Mouse (Mus musculus): ENCODE measurements at regions not wholly inside any gene's neighbourhood (a gene's known extent, or its start where the extent isn't known, plus 50 kb on each side); places are given as distances from the start of the nearest gene placed in this dataset.

DNA sequence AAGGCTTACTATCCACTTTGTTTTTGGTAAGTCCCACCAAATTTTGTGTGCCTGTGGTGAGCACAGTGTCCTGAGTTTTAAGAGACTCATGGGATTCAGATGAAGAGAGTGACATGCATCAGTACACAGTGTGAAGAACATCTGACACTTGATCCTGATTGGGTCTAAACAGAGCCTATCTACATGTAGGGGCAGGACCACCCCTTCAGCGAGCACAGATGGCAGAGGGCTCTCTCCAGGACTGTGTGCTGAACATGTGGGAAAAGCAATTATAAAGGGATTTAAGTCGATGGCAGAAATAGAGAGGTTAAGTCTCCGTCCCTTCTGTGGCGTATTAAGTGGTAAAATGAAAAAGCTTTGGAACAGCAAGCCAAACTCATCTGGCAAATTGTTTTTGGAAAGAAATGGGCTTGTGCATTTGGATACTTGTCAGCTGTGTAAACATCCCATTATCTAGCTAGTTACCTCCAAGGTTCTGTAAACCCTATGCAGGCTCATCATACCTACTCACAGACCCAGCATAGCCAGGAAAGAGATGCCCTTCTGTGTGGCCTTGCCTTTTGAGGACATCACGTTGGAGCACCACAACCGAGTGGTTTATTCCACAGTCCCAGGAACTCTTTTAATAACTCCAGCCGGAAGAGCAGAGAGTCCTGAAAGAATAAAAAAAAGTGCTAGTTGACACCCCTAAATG is 381.3 kb upstream of the Cdh11 start:
- H3K27ac ChIP-seq (ENCODE audit: control insufficient read depth, insufficient read depth, low read length), result no peak overlapping the region

DNA sequence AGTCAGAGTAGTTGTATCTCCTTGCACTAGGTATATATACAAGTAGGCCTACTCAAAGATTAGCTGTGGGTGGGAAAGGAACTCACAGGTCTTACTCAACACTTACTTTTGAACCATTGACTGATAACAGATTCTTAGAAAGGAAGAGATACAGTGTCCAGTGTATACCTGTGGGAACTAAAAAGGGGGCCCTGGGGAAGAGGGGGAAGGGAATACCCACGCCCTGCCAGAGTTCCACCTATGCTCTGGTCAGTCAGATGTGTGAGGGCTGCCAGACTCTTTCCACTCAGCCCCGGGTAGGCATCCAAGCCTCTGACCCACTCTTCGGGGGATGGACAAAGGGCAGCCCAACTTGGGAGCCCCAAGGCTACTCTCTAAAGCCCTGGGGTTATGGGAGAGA is 387.9 kb upstream of the Cdh11 start:
- no peak for TF ChIP-seq POLR2A (IDR thresholded peaks at IDR 0.05; ENCODE audit: control insufficient read depth, extremely low read depth, insufficient read depth, low read length, poor library complexity)
- no peak for TF ChIP-seq CTCF (IDR thresholded peaks at IDR 0.05; ENCODE audit: borderline replicate concordance, control insufficient read depth, extremely low read depth, insufficient read depth, low read length, poor library complexity)
- H3K27me3 ChIP-seq (ENCODE audit: control insufficient read depth, insufficient read depth, low read length), result no peaks in the 10 kb centered on the region
- 63% methylated on average over 3 of the region's 3 CpGs for WGBS
- no peak overlapping the region for H3K27ac ChIP-seq (ENCODE audit: control insufficient read depth, insufficient read depth, low read length)
- H3K36me3 ChIP-seq (ENCODE audit: control insufficient read depth, insufficient read depth, low read length), result no peaks in the 10 kb centered on the region
- DNase-seq, result no peak
- no peaks in the 10 kb centered on the region for H3K4me1 ChIP-seq (replicated peaks; ENCODE audit: control insufficient read depth, insufficient read depth, low read length)
- H3K4me3 ChIP-seq (ENCODE audit: control insufficient read depth, insufficient read depth, low read length), result no peak overlapping the region

More for the DNA sequence above, 381.3 kb upstream of the Cdh11 start:
- no peaks in the 10 kb centered on the region for H3K4me1 ChIP-seq (replicated peaks; ENCODE audit: control insufficient read depth, insufficient read depth, low read length)
- 87% methylated on average over 7 of the region's 7 CpGs for WGBS
- no peaks in the 10 kb centered on the region for H3K27me3 ChIP-seq (ENCODE audit: control insufficient read depth, insufficient read depth, low read length)
- no peak overlapping the region for H3K4me3 ChIP-seq (ENCODE audit: control insufficient read depth, insufficient read depth, low read length)
- no peak for DNase-seq
- no peaks in the 10 kb centered on the region for H3K36me3 ChIP-seq (ENCODE audit: control insufficient read depth, insufficient read depth, low read length)
- TF ChIP-seq CTCF (IDR thresholded peaks at IDR 0.05; ENCODE audit: borderline replicate concordance, control insufficient read depth, extremely low read depth, insufficient read depth, low read length, poor library complexity) (no peak), POLR2A (IDR thresholded peaks at IDR 0.05; ENCODE audit: control insufficient read depth, extremely low read depth, insufficient read depth, low read length, poor library complexity) (no peak)

DNA sequence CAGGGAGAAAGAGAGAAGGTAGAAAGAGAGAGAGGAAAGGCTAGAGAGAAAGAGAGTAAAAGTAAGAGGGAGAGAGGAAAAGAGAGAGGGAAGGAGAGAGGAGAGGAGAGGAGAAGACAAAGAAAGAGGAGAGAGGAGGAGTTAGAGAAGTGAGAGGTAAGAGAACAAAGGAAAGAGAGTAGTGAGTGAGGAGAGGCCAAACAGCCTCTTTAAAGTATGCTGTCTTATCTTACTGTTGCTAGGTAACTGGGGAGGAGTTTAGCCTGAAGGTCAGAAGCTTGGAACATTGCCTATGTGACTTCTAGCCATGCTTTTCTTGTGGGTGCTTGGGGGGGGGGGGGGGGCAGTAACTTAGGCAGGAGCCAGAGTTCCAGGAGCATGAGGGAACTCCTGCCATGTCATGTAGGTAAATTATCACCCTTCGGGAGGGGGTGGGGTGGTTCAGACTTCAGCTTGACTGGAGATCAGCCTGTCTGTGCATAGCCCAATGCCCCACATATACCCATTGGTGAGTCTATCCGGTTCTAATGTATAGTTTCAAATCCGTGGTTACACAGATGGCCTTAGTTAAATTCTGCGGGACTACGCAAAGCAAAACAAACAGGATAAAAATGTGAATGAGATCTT is 388.5 kb upstream of the Cdh11 start:
- TF ChIP-seq CTCF (IDR thresholded peaks at IDR 0.05; ENCODE audit: borderline replicate concordance, control insufficient read depth, extremely low read depth, insufficient read depth, low read length, poor library complexity) (no peak), POLR2A (IDR thresholded peaks at IDR 0.05; ENCODE audit: control insufficient read depth, extremely low read depth, insufficient read depth, low read length, poor library complexity) (no peak)
- Histone ChIP-seq H3K4me1 (replicated peaks; ENCODE audit: control insufficient read depth, insufficient read depth, low read length) (no peaks in the 10 kb centered on the region), H3K27ac (ENCODE audit: control insufficient read depth, insufficient read depth, low read length) (no peak overlapping the region), H3K36me3 (ENCODE audit: control insufficient read depth, insufficient read depth, low read length) (no peaks in the 10 kb centered on the region), H3K4me3 (ENCODE audit: control insufficient read depth, insufficient read depth, low read length) (no peak overlapping the region), H3K27me3 (ENCODE audit: control insufficient read depth, insufficient read depth, low read length) (no peaks in the 10 kb centered on the region)
- WGBS, result 87% methylated on average over 5 of the region's 5 CpGs
- DNase-seq, result no peak

DNA sequence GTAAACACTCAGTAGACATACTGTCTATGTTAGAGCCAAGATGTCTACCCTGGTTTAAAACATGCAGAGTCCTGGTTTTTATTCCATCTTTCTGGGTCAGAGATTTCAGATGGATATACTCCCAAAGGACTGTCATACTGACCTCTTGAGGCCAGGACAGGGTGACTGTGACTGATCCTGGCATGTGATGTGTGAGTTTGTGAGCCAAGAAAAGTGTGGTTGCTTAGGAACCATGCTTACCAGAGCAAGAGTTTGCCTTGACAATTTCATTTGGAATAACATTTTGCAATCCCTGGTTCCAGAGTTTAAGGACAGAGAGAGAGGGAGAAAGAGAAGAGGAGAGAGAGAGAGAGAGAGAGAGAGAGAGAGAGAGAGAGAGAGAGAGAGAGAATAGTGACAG is 395.2 kb upstream of the Cdh11 start:
- H3K27ac ChIP-seq (ENCODE audit: control insufficient read depth, insufficient read depth, low read length), result no peak overlapping the region

DNA sequence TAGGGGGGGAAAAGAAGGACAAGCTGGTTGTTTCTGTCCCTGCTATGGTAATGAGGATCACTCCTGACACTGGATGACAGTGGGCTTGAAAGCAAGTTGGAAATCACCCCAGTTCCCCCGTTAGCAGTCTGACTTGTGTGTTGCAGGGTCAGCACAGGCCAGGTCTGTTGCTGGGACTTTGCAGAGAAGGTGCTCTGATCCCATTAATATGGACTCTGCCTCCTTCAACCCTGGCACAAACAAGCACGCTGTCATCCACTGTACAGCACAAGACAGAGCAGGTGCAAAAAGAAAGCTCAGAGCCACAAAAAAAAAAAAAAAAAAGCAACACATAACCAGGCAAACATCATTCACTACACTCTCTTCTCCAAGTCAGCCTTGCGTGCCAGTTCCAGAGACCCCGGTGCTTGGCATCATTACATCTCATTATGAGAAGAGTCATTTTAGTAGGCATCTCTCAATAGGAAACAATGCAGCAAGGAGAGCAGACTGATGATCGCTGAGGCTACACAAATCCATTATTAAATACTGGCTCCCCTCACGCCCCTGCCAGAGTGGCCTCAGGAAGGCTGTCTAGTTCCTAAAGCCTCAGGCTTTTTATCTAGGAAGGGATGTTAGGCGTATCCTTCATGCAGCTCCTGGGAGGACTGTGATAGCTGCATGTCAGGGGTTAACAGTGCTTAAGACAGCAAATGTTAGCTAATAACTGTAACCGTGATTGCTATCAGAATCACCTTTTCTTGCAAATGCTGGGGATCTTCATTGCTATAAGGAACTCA is 403.5 kb upstream of the Cdh11 start:
- H3K27me3 ChIP-seq (ENCODE audit: control insufficient read depth, insufficient read depth, low read length), result no peaks in the 10 kb centered on the region
- no peak overlapping the region for H3K4me3 ChIP-seq (ENCODE audit: control insufficient read depth, insufficient read depth, low read length)
- TF ChIP-seq POLR2A (IDR thresholded peaks at IDR 0.05; ENCODE audit: control insufficient read depth, extremely low read depth, insufficient read depth, low read length, poor library complexity), result no peak
- no peak for TF ChIP-seq CTCF (IDR thresholded peaks at IDR 0.05; ENCODE audit: borderline replicate concordance, control insufficient read depth, extremely low read depth, insufficient read depth, low read length, poor library complexity)
- no peaks in the 10 kb centered on the region for H3K4me1 ChIP-seq (replicated peaks; ENCODE audit: control insufficient read depth, insufficient read depth, low read length)
- no peak overlapping the region for H3K27ac ChIP-seq (ENCODE audit: control insufficient read depth, insufficient read depth, low read length)
- 92% methylated on average over 8 of the region's 8 CpGs for WGBS
- H3K36me3 ChIP-seq (ENCODE audit: control insufficient read depth, insufficient read depth, low read length), result no peaks in the 10 kb centered on the region
- DNase-seq, result no peak

More for the DNA sequence above, 395.2 kb upstream of the Cdh11 start:
- no peaks in the 10 kb centered on the region for H3K4me1 ChIP-seq (replicated peaks; ENCODE audit: control insufficient read depth, insufficient read depth, low read length)
- no peaks in the 10 kb centered on the region for H3K36me3 ChIP-seq (ENCODE audit: control insufficient read depth, insufficient read depth, low read length)
- DNase-seq, result no peak
- no peak for TF ChIP-seq CTCF (IDR thresholded peaks at IDR 0.05; ENCODE audit: borderline replicate concordance, control insufficient read depth, extremely low read depth, insufficient read depth, low read length, poor library complexity)
- TF ChIP-seq POLR2A (IDR thresholded peaks at IDR 0.05; ENCODE audit: control insufficient read depth, extremely low read depth, insufficient read depth, low read length, poor library complexity), result no peak
- H3K27me3 ChIP-seq (ENCODE audit: control insufficient read depth, insufficient read depth, low read length), result no peaks in the 10 kb centered on the region
- H3K4me3 ChIP-seq (ENCODE audit: control insufficient read depth, insufficient read depth, low read length), result no peak overlapping the region

DNA sequence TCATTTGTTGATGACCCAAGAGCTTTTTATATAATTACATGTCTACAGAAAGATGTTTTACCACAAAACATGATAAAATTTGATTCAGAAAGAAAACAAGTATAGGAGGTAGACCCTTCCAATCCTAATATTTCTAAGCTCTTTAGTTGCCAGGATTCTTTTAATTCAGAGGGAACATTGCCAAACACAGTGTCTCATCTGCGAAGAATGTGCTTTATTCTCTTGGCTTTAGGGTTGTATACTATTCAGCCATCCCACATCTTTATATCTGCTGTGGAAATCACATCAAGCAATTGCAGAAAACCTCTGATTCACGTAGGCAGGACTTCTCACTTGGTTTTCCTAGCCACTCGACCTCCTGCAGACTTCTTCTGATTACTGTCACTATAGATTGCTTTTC is 412.8 kb upstream of the Cdh11 start:
- no peaks in the 10 kb centered on the region for H3K27me3 ChIP-seq (ENCODE audit: control insufficient read depth, insufficient read depth, low read length)
- H3K36me3 ChIP-seq (ENCODE audit: control insufficient read depth, insufficient read depth, low read length), result no peaks in the 10 kb centered on the region
- H3K4me1 ChIP-seq (replicated peaks; ENCODE audit: control insufficient read depth, insufficient read depth, low read length), result no peaks in the 10 kb centered on the region
- TF ChIP-seq POLR2A (IDR thresholded peaks at IDR 0.05; ENCODE audit: control insufficient read depth, extremely low read depth, insufficient read depth, low read length, poor library complexity) (no peak), CTCF (IDR thresholded peaks at IDR 0.05; ENCODE audit: borderline replicate concordance, control insufficient read depth, extremely low read depth, insufficient read depth, low read length, poor library complexity) (no peak)
- H3K4me3 ChIP-seq (ENCODE audit: control insufficient read depth, insufficient read depth, low read length), result no peak overlapping the region
- DNase-seq, result no peak
- H3K27ac ChIP-seq (ENCODE audit: control insufficient read depth, insufficient read depth, low read length), result no peak overlapping the region
- WGBS, result 67% methylated on average over 3 of the region's 3 CpGs

Data from thymus, adult 2 months (tissue).